Mouse (Mus musculus) T-cell, adult 66 days (primary cell): ENCODE results near the gene Syt10. TPM values are rescaled to one million over a fixed set of nuclear protein-coding genes. Genes with fewer than 3 reads are reported as not detected.

ENCODE experiments used
- total RNA-seq, 2 experiments: library from RNA; stranded (reverse); gene quantifications; 3 replicates in 1 of 2; 4 replicates in 1 of 2; pipeline ENCODE4 v1.2.4; 2023

Syt10 gene
- not detected for total RNA-seq

GRCm38 (mm10) chr15:89841364-89842017, at the start of gene Syt10:
Gene Syt10 (minus strand): TSS chr15:89841860.

Other genes with a start within 250 kb of the Syt10 start
- gene Rabl2, start 249.9 kb downstream of the Syt10 start, total RNA-seq, result 1 to 10 TPM; 1.0 to 3.3 TPM